Mouse (Mus musculus) erythroblast, embryonic 14.5 days (primary cell): ENCODE results near the gene Ugt1a6a.

Experiments
- GATA1 ChIP-seq: IDR thresholded peaks from 2 replicates; pipeline ENCODE4 v1.6.1; 2012; ENCODE audit warnings: low read length, inconsistent platforms, mixed read lengths
- TAL1 ChIP-seq: IDR thresholded peaks from 3 replicates; pipeline ENCODE4 v1.6.1; 2012; ENCODE audit warnings: low read length, inconsistent platforms, mixed read lengths

- TF ChIP-seq TAL1 = no peak
- no peak for TF ChIP-seq GATA1
Measured at GRCm38 (mm10) chr1:88158430-88158829, 23.8 kb downstream of the Ugt1a6a start.
